Mouse (Mus musculus): Measurements from ENCODE around the gene Ndufa13. TPM values are rescaled to one million over a fixed set of nuclear protein-coding genes. Genes with fewer than 3 reads are reported as not detected.
A peak's percentile ranks its signal among the peaks of the same experiment; 100 is the strongest.

Gene Ndufa13
- polyA plus RNA-seq, 1 experiment from 2014 or later: 233 TPM

- no peaks in the 10 kb centered on the region for H3K36me3 ChIP-seq (ENCODE audit: control insufficient read depth, insufficient read depth, low read length)
- peaks cover 78% of the 10 kb centered on the region for H3K27me3 ChIP-seq (replicated peaks; ENCODE audit: control insufficient read depth, insufficient read depth, low read length)
- peak within 1 kb of the TSS; percentile 39 for H3K4me2 ChIP-seq (ENCODE audit: low read depth, low read length)
- H3K4me3 ChIP-seq (ENCODE audit: low read length): peak within 1 kb of the TSS; percentile 29
- peak; percentile 35; the same call in 1 of the 2 replicates for ATAC-seq
- no peak within 1 kb of the TSS for H3K27ac ChIP-seq (ENCODE audit: low read length)
- no peaks in the 10 kb centered on the region for H3K9me3 ChIP-seq (ENCODE audit: control insufficient read depth, low read length)
- WGBS: 2% methylated on average over 53 of the region's 60 CpGs
- H3K4me1 ChIP-seq (ENCODE audit: control insufficient read depth, insufficient read depth, low read length): peaks cover 22% of the 10 kb centered on the region
- H3K9ac ChIP-seq (ENCODE audit: low read depth, low read length): no peak within 1 kb of the TSS
These were observed 14.8 kb downstream of the Ndufa13 start, which contains the start of gene Cilp2 for GRCm38 (mm10) chr8:69887289-69888243. Gene Cilp2 (minus strand): TSS chr8:69887687.

- H3K36me3 ChIP-seq (ENCODE audit: control insufficient read depth, insufficient read depth, low read length): no peaks in the 10 kb centered on the region
- no peak for ATAC-seq
- no peak overlapping the region for H3K4me3 ChIP-seq (ENCODE audit: low read length)
- H3K9ac ChIP-seq (ENCODE audit: low read depth, low read length): no peak overlapping the region
- peaks cover 33% of the 10 kb centered on the region for H3K4me1 ChIP-seq (ENCODE audit: control insufficient read depth, insufficient read depth, low read length)
- WGBS: 59% methylated on average over 13 of the region's 13 CpGs
- peaks cover 97% of the 10 kb centered on the region for H3K27me3 ChIP-seq (replicated peaks; ENCODE audit: control insufficient read depth, insufficient read depth, low read length)
- no peaks in the 10 kb centered on the region for H3K9me3 ChIP-seq (ENCODE audit: control insufficient read depth, low read length)
- no peak overlapping the region for H3K4me2 ChIP-seq (ENCODE audit: low read depth, low read length)
- no peak overlapping the region for H3K27ac ChIP-seq (ENCODE audit: low read length)
These were observed 18.2 kb downstream of the Ndufa13 start for GRCm38 (mm10) chr8:69884141-69884540.

GRCm38 (mm10) chr8:69882833-69883600 is 19.3 kb downstream of the Ndufa13 start:
- no peaks in the 10 kb centered on the region for H3K36me3 ChIP-seq (ENCODE audit: control insufficient read depth, insufficient read depth, low read length)
- H3K4me1 ChIP-seq (ENCODE audit: control insufficient read depth, insufficient read depth, low read length): peaks cover 23% of the 10 kb centered on the region
- no peaks in the 10 kb centered on the region for H3K9me3 ChIP-seq (ENCODE audit: control insufficient read depth, low read length)
- peak overlapping the region; percentile 49 for H3K4me3 ChIP-seq (ENCODE audit: low read length)
- H3K27me3 ChIP-seq (replicated peaks; ENCODE audit: control insufficient read depth, insufficient read depth, low read length): peaks cover 86% of the 10 kb centered on the region
- WGBS: 15% methylated on average over 52 of the region's 52 CpGs
- 0 out of 2 replicates have a peak overlapping the region, but pooled peaks have one; percentile 60 for H3K9ac ChIP-seq (ENCODE audit: low read depth, low read length)
- no peak overlapping the region for H3K4me2 ChIP-seq (ENCODE audit: low read depth, low read length)
- no peak for ATAC-seq
- H3K27ac ChIP-seq (ENCODE audit: low read length): no peak overlapping the region

GRCm38 (mm10) chr8:69882021-69882756 is 20.2 kb downstream of the Ndufa13 start:
- H3K27ac ChIP-seq (ENCODE audit: low read length): no peak overlapping the region
- H3K9me3 ChIP-seq (ENCODE audit: control insufficient read depth, low read length): no peaks in the 10 kb centered on the region
- peak overlapping the region; percentile 49 for H3K4me3 ChIP-seq (ENCODE audit: low read length)
- no peaks in the 10 kb centered on the region for H3K36me3 ChIP-seq (ENCODE audit: control insufficient read depth, insufficient read depth, low read length)
- peaks cover 78% of the 10 kb centered on the region for H3K27me3 ChIP-seq (replicated peaks; ENCODE audit: control insufficient read depth, insufficient read depth, low read length)
- peak; percentile 64 for ATAC-seq
- H3K4me2 ChIP-seq (ENCODE audit: low read depth, low read length): peak overlapping the region; percentile 76
- H3K4me1 ChIP-seq (ENCODE audit: control insufficient read depth, insufficient read depth, low read length): peaks cover 15% of the 10 kb centered on the region
- peak overlapping the region; percentile 60 for H3K9ac ChIP-seq (ENCODE audit: low read depth, low read length)
- WGBS: 6% methylated on average over 101 of the region's 103 CpGs

- 18% methylated on average over 79 of the region's 79 CpGs for WGBS
- H3K27me3 ChIP-seq (replicated peaks; ENCODE audit: control insufficient read depth, insufficient read depth, low read length): peaks cover 70% of the 10 kb centered on the region
These were observed 21.0 kb downstream of the Ndufa13 start for GRCm38 (mm10) chr8:69881261-69881865.

GRCm38 (mm10) chr8:69880841-69881240 is 21.5 kb downstream of the Ndufa13 start:
- Histone ChIP-seq H3K9me3 (ENCODE audit: control insufficient read depth, low read length) (no peaks in the 10 kb centered on the region), H3K9ac (ENCODE audit: low read depth, low read length) (peak overlapping the region; percentile 4; the same call in 1 of the 2 replicates), H3K27me3 (replicated peaks; ENCODE audit: control insufficient read depth, insufficient read depth, low read length) (peaks cover 65% of the 10 kb centered on the region), H3K27ac (ENCODE audit: low read length) (no peak overlapping the region), H3K4me3 (ENCODE audit: low read length) (peak overlapping the region; percentile 49), H3K36me3 (ENCODE audit: control insufficient read depth, insufficient read depth, low read length) (no peaks in the 10 kb centered on the region), H3K4me1 (ENCODE audit: control insufficient read depth, insufficient read depth, low read length) (peaks cover 12% of the 10 kb centered on the region), H3K4me2 (ENCODE audit: low read depth, low read length) (0 out of 2 replicates have a peak overlapping the region, but pooled peaks have one; percentile 76)
- 13% methylated on average over 37 of the region's 37 CpGs for WGBS
- no peak for ATAC-seq

More at GRCm38 (mm10) chr8:69881261-69881865, 21.0 kb downstream of the Ndufa13 start:
- Histone ChIP-seq H3K36me3 (ENCODE audit: control insufficient read depth, insufficient read depth, low read length) (no peaks in the 10 kb centered on the region), H3K4me1 (ENCODE audit: control insufficient read depth, insufficient read depth, low read length) (peaks cover 12% of the 10 kb centered on the region), H3K27ac (ENCODE audit: low read length) (no peak overlapping the region), H3K9me3 (ENCODE audit: control insufficient read depth, low read length) (no peaks in the 10 kb centered on the region), H3K4me3 (ENCODE audit: low read length) (peak overlapping the region; percentile 49), H3K4me2 (ENCODE audit: low read depth, low read length) (peak overlapping the region; percentile 76), H3K9ac (ENCODE audit: low read depth, low read length) (peak overlapping the region; percentile 60; the same call in 1 of the 2 replicates)
- no peak for ATAC-seq

- no peak overlapping the region for H3K9ac ChIP-seq (ENCODE audit: low read depth, low read length)
- no peaks in the 10 kb centered on the region for H3K9me3 ChIP-seq (ENCODE audit: control insufficient read depth, low read length)
- H3K4me3 ChIP-seq (ENCODE audit: low read length): no peak overlapping the region
These were observed 22.7 kb downstream of the Ndufa13 start for GRCm38 (mm10) chr8:69879678-69880077.

GRCm38 (mm10) chr8:69877992-69878391 is 24.4 kb downstream of the Ndufa13 start:
- H3K9ac ChIP-seq (ENCODE audit: low read depth, low read length): no peak overlapping the region
- H3K4me1 ChIP-seq (ENCODE audit: control insufficient read depth, insufficient read depth, low read length): peaks cover 12% of the 10 kb centered on the region
- H3K27ac ChIP-seq (ENCODE audit: low read length): no peak overlapping the region
- no peaks in the 10 kb centered on the region for H3K9me3 ChIP-seq (ENCODE audit: control insufficient read depth, low read length)
- no peak for ATAC-seq
- H3K36me3 ChIP-seq (ENCODE audit: control insufficient read depth, insufficient read depth, low read length): no peaks in the 10 kb centered on the region
- H3K27me3 ChIP-seq (replicated peaks; ENCODE audit: control insufficient read depth, insufficient read depth, low read length): peaks cover 36% of the 10 kb centered on the region
- H3K4me2 ChIP-seq (ENCODE audit: low read depth, low read length): no peak overlapping the region
- WGBS: 63% methylated on average over 3 of the region's 3 CpGs
- H3K4me3 ChIP-seq (ENCODE audit: low read length): no peak overlapping the region

More at GRCm38 (mm10) chr8:69879678-69880077, 22.7 kb downstream of the Ndufa13 start:
- peak; percentile 56; the same call in 1 of the 2 replicates for ATAC-seq
- H3K4me2 ChIP-seq (ENCODE audit: low read depth, low read length): no peak overlapping the region
- H3K4me1 ChIP-seq (ENCODE audit: control insufficient read depth, insufficient read depth, low read length): peaks cover 12% of the 10 kb centered on the region
- no peaks in the 10 kb centered on the region for H3K36me3 ChIP-seq (ENCODE audit: control insufficient read depth, insufficient read depth, low read length)
- 54% methylated on average over 8 of the region's 8 CpGs for WGBS
- H3K27ac ChIP-seq (ENCODE audit: low read length): no peak overlapping the region
- peaks cover 53% of the 10 kb centered on the region for H3K27me3 ChIP-seq (replicated peaks; ENCODE audit: control insufficient read depth, insufficient read depth, low read length)

Measured in intestine, embryonic 16.5 days (tissue).